Mouse (Mus musculus) embryonic facial prominence, embryonic 13.5 days (tissue): Measurements from ENCODE around the gene Mgat4d. TPM values are rescaled to one million over a fixed set of nuclear protein-coding genes. Genes with fewer than 3 reads are reported as not detected.

Source experiments
- ATAC-seq: fragments of 200-750 bp; cut with Nextera tagmentation; 2 replicates; pipeline ENCODE4 v1.8.0; 2017; ENCODE audit warnings: low read depth; ENCODE audit not compliant: insufficient number of reproducible peaks, insufficient read depth, low FRiP score, low TSS enrichment
- H3K27ac ChIP-seq: fragments of 300-500 bp; sonication (generic); 2 replicates; pipeline ENCODE4 v1.5.1; 2015; ENCODE audit warnings: moderate library complexity, mild to moderate bottlenecking, inconsistent platforms
- H3K27me3 ChIP-seq: fragments of 300-500 bp; sonication (generic); 2 replicates; pipeline ENCODE4 v1.6.1; 2015; ENCODE audit warnings: mild to moderate bottlenecking, inconsistent platforms
- H3K36me3 ChIP-seq: fragments of 300-500 bp; sonication (generic); 2 replicates; pipeline ENCODE4 v1.6.1; 2015; ENCODE audit warnings: mild to moderate bottlenecking, inconsistent platforms
- H3K4me1 ChIP-seq: fragments of 300-500 bp; sonication (generic); 2 replicates; pipeline ENCODE4 v1.6.1; 2015; ENCODE audit warnings: inconsistent platforms
- H3K4me2 ChIP-seq: fragments of 300-500 bp; sonication (generic); 2 replicates; pipeline ENCODE4 v1.6.1; 2015; ENCODE audit warnings: moderate library complexity, mild to moderate bottlenecking, inconsistent platforms
- H3K4me3 ChIP-seq: fragments of 300-500 bp; sonication (generic); 2 replicates; pipeline ENCODE4 v1.5.1; 2015; ENCODE audit warnings: mild to moderate bottlenecking, inconsistent platforms
- H3K9ac ChIP-seq: fragments of 300-500 bp; sonication (generic); 2 replicates; pipeline ENCODE4 v1.6.1; 2015; ENCODE audit warnings: mild to moderate bottlenecking, inconsistent platforms
- H3K9me3 ChIP-seq: fragments of 300-500 bp; sonication (generic); 2 replicates; pipeline ENCODE4 v1.6.1; 2016; ENCODE audit warnings: inconsistent platforms
- WGBS: fragments of 180-500 bp; shearing (Covaris S2); methylation state at CpG from one replicate; pipeline ENCODE4 v1.1.7; 2015; ENCODE audit warnings: mixed read lengths; 5-methylcytosine and 5-hydroxymethylcytosine counted together
- polyA plus RNA-seq: library from polyadenylated mRNA; unstranded; fragments of >200 nt; fragmentation: Nextera tagmentation; extraction: Ambion mirVana; gene quantifications from 2 replicates; pipeline ENCODE4 v1.2.1, GENCODE M21; 2015

The Mgat4d gene
- polyA plus RNA-seq, 1 experiment from 2014 or later: not detected

- peaks cover 7% of the 10 kb centered on the region; the same call in 1 of the 2 replicates for H3K4me1 ChIP-seq
These were observed 46.1 kb downstream of the Mgat4d start for GRCm38 (mm10) chr8:83394325-83394724.

GRCm38 (mm10) chr8:83396680-83397079 lies 48.4 kb downstream of the Mgat4d start:
- no peak overlapping the region for H3K9ac ChIP-seq
- ATAC-seq: no peak
- no peaks in the 10 kb centered on the region for H3K4me1 ChIP-seq
- no peak overlapping the region for H3K4me3 ChIP-seq
- H3K4me2 ChIP-seq: no peak overlapping the region
- no peaks in the 10 kb centered on the region for H3K27me3 ChIP-seq
- 90% methylated on average over 6 of the region's 6 CpGs for WGBS
- no peak overlapping the region for H3K27ac ChIP-seq
- no peaks in the 10 kb centered on the region for H3K9me3 ChIP-seq
- H3K36me3 ChIP-seq: no peaks in the 10 kb centered on the region

More at GRCm38 (mm10) chr8:83394325-83394724, 46.1 kb downstream of the Mgat4d start:
- Histone ChIP-seq H3K9me3 (no peaks in the 10 kb centered on the region), H3K27ac (no peak overlapping the region), H3K4me3 (no peak overlapping the region), H3K4me2 (no peak overlapping the region), H3K27me3 (peaks cover 12% of the 10 kb centered on the region), H3K36me3 (no peaks in the 10 kb centered on the region), H3K9ac (no peak overlapping the region)
- WGBS: 81% methylated on average over 5 of the region's 5 CpGs
- no peak for ATAC-seq

DNA sequence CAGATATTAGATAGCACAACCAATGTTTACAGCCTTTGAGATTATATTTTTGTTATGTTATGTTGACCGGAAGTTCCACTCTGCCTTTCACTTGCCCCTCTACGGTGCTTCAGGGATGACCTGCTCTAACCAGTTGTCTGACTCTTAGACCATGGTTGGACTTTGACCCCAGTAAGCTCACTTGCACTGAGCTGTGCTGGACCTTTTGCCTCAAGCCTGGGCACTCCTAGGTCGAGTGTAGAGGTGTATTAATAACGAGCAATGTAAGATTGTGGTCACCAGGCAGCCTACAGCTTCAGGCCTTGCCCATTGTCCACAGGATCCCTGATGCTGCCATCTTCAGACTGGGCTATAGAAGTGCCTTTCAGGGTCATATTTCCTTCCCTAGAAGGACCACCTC lies 49.5 kb downstream of the Mgat4d start:
- Histone ChIP-seq H3K9ac (no peak overlapping the region), H3K27me3 (no peaks in the 10 kb centered on the region), H3K9me3 (no peaks in the 10 kb centered on the region), H3K36me3 (no peaks in the 10 kb centered on the region), H3K4me1 (no peaks in the 10 kb centered on the region), H3K4me2 (no peak overlapping the region), H3K4me3 (no peak overlapping the region), H3K27ac (no peak overlapping the region)
- 75% methylated on average over 4 of the region's 4 CpGs for WGBS
- no peak for ATAC-seq

DNA sequence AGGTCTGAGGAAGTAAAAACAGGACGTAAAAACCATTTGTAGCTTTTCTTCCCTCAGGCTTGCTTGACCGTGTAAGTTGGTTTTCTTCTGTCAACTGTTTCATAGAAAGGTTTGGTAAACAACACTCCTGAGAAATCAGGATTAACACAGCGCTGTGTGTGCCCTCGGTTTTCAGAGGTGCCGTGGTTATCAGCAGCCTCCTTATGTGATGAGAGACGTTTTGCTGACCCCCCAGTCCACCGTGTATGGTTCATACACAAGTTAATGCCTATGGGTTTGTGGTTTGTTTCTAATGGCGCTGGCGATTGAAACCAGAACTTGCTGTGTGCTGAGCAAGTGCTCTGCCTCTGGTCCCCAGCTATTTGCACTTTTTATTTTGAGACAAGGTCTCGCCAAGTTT lies 57.3 kb downstream of the Mgat4d start:
- Histone ChIP-seq H3K36me3 (no peaks in the 10 kb centered on the region), H3K9ac (no peak overlapping the region), H3K27me3 (no peaks in the 10 kb centered on the region), H3K4me1 (no peaks in the 10 kb centered on the region), H3K27ac (no peak overlapping the region), H3K9me3 (no peaks in the 10 kb centered on the region), H3K4me3 (no peak overlapping the region), H3K4me2 (no peak overlapping the region)
- WGBS: 72% methylated on average over 10 of the region's 10 CpGs
- ATAC-seq: no peak

GRCm38 (mm10) chr8:83406836-83407235 lies 58.6 kb downstream of the Mgat4d start:
- H3K4me1 ChIP-seq: no peaks in the 10 kb centered on the region
- ATAC-seq: no peak
- H3K9ac ChIP-seq: no peak overlapping the region
- H3K4me2 ChIP-seq: no peak overlapping the region
- H3K36me3 ChIP-seq: no peaks in the 10 kb centered on the region
- H3K4me3 ChIP-seq: no peak overlapping the region
- 32% methylated on average over 6 of the region's 6 CpGs for WGBS
- no peak overlapping the region for H3K27ac ChIP-seq
- no peaks in the 10 kb centered on the region for H3K9me3 ChIP-seq
- H3K27me3 ChIP-seq: no peaks in the 10 kb centered on the region

DNA sequence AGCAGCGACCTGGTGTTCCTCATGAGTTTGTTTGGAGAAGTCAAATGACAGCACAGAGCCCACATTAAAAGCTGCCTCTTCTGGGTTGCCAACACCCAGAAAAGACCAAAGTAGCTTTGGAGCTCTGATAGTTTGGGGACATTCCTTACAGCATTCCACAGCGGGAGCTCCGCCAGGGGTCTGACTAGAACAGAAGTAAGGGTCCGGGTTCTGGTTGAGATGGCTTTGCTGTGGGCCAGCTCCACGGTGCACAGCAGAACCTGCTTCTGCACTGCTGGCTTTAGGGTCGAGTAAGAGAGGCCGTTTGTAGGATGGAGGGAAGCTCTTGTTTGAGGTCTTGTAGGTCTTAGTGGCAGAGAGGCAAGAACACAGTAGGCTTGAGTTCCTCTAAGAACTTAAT lies 60.2 kb downstream of the Mgat4d start:
- Histone ChIP-seq H3K27me3 (no peaks in the 10 kb centered on the region), H3K9me3 (no peaks in the 10 kb centered on the region), H3K27ac (no peak overlapping the region), H3K4me1 (no peaks in the 10 kb centered on the region), H3K9ac (no peak overlapping the region), H3K36me3 (no peaks in the 10 kb centered on the region), H3K4me2 (no peak overlapping the region), H3K4me3 (no peak overlapping the region)
- WGBS: 84% methylated on average over 7 of the region's 7 CpGs
- ATAC-seq: no peak

GRCm38 (mm10) chr8:83416878-83417277 lies 68.6 kb downstream of the Mgat4d start:
- H3K4me3 ChIP-seq: no peak overlapping the region
- H3K9me3 ChIP-seq: no peaks in the 10 kb centered on the region
- no peak overlapping the region for H3K9ac ChIP-seq

GRCm38 (mm10) chr8:83417970-83418369 lies 69.7 kb downstream of the Mgat4d start:
- 84% methylated on average over 6 of the region's 6 CpGs for WGBS
- H3K27me3 ChIP-seq: no peaks in the 10 kb centered on the region
- no peak overlapping the region for H3K9ac ChIP-seq
- no peak for ATAC-seq
- H3K36me3 ChIP-seq: no peaks in the 10 kb centered on the region
- no peaks in the 10 kb centered on the region for H3K9me3 ChIP-seq
- H3K27ac ChIP-seq: no peak overlapping the region
- no peak overlapping the region for H3K4me2 ChIP-seq
- H3K4me3 ChIP-seq: no peak overlapping the region
- no peaks in the 10 kb centered on the region for H3K4me1 ChIP-seq

More at GRCm38 (mm10) chr8:83416878-83417277, 68.6 kb downstream of the Mgat4d start:
- Histone ChIP-seq H3K4me1 (no peaks in the 10 kb centered on the region), H3K27ac (no peak overlapping the region), H3K27me3 (no peaks in the 10 kb centered on the region), H3K4me2 (no peak overlapping the region), H3K36me3 (no peaks in the 10 kb centered on the region)
- WGBS: 94% methylated on average over 15 of the region's 15 CpGs
- ATAC-seq: no peak

- Histone ChIP-seq H3K4me3 (no peak overlapping the region), H3K4me1 (no peaks in the 10 kb centered on the region), H3K9me3 (no peaks in the 10 kb centered on the region), H3K27ac (no peak overlapping the region), H3K9ac (no peak overlapping the region), H3K4me2 (no peak overlapping the region), H3K27me3 (no peaks in the 10 kb centered on the region), H3K36me3 (no peaks in the 10 kb centered on the region)
- ATAC-seq: no peak
- WGBS: 87% methylated on average over 11 of the region's 11 CpGs
These were observed 70.7 kb downstream of the Mgat4d start for GRCm38 (mm10) chr8:83418805-83419516.

DNA sequence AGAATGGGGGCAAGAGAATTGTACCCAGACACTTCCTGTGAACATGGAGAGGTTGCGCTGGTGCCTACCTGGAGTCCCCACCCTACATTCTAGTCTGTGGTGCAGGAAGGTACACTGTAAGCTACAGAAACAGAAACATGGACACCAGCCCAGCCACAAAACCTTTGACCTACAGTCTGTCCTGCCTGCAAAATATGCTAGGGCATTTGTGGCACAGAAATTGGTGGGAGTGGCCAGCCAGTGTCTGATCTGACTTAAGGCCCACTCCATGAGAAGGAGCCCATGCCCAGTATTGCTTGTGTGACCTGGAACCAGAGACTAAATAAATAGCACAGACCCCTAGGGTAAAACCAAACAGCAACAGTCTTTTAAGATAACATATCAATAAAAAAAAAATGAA lies 73.1 kb downstream of the Mgat4d start:
- ATAC-seq: no peak
- 93% methylated on average over 1 of the region's 1 CpGs for WGBS

GRCm38 (mm10) chr8:83423032-83423825 lies 75.0 kb downstream of the Mgat4d start:
- Histone ChIP-seq H3K27me3 (no peaks in the 10 kb centered on the region), H3K4me3 (no peak overlapping the region), H3K9ac (no peak overlapping the region), H3K4me2 (no peak overlapping the region), H3K36me3 (no peaks in the 10 kb centered on the region), H3K4me1 (no peaks in the 10 kb centered on the region), H3K9me3 (no peaks in the 10 kb centered on the region), H3K27ac (no peak overlapping the region)
- no peak for ATAC-seq
- WGBS: 74% methylated on average over 13 of the region's 13 CpGs

More for the DNA sequence above, 73.1 kb downstream of the Mgat4d start:
- Histone ChIP-seq H3K27me3 (no peaks in the 10 kb centered on the region), H3K9ac (no peak overlapping the region), H3K36me3 (no peaks in the 10 kb centered on the region), H3K4me2 (no peak overlapping the region), H3K27ac (no peak overlapping the region), H3K4me1 (no peaks in the 10 kb centered on the region), H3K4me3 (no peak overlapping the region), H3K9me3 (no peaks in the 10 kb centered on the region)

DNA sequence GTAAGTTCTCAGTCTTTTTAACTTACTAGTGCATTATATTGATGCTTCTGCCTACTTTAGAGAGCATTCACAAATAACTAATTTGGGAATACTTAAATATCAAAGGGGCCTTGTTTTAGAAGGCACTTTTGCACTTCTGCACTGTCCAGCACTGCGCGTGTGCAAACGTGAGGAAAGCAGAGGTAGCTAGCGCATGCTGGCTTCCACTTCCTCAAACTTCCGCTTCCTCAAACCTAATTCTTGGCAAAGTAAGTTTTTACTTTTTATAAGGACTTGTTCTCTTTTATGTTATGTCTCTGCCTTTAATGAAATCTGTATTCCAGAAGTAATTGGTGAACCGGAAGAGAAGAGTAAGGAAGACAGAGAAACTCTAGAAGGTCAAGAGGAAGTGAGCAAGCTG lies 76.9 kb downstream of the Mgat4d start:
- Histone ChIP-seq H3K27me3 (no peaks in the 10 kb centered on the region), H3K9ac (no peak overlapping the region), H3K4me2 (no peak overlapping the region), H3K9me3 (no peaks in the 10 kb centered on the region), H3K4me1 (no peaks in the 10 kb centered on the region), H3K27ac (no peak overlapping the region), H3K36me3 (no peaks in the 10 kb centered on the region), H3K4me3 (no peak overlapping the region)
- no peak for ATAC-seq
- 87% methylated on average over 6 of the region's 6 CpGs for WGBS
